Mouse (Mus musculus) C2C12 (cell line): ENCODE results near the gene Abhd2.

ENCODE experiments used
- CTCF ChIP-seq: IDR thresholded peaks from one replicate; pipeline ENCODE4 v1.5.1; 2011; ENCODE audit not compliant: control insufficient read depth, insufficient read depth, insufficient read length
- MAX ChIP-seq: IDR thresholded peaks from one replicate; pipeline ENCODE4 v1.6.1; 2011; ENCODE audit warnings: mild to moderate bottlenecking, control low read depth

GRCm38 (mm10) chr7:79397446-79397963 is 124.5 kb downstream of the Abhd2 start:
- TF ChIP-seq MAX = no peak
- no peak for TF ChIP-seq CTCF
